Mouse (Mus musculus) T-cell, adult 2 months (primary cell): ENCODE results near the gene Dcp1b.
"Not testable (repeated sequence)": the region's sequence is repeated elsewhere in the genome, so short reads cannot be mapped to it uniquely, and the experiment has no call there.

Experiments used
- DNase-seq: peaks from one replicate; pipeline ENCODE4 v3.0.0; 2022; ENCODE audit warnings: low spot score

Gene Dcp1b

GRCm38 (mm10) chr6:119194601-119195000, 19.5 kb downstream of the Dcp1b start:
- DNase-seq: no peak

- no peak for DNase-seq
These were observed 21.6 kb downstream of the Dcp1b start, which contains the start of gene Cacna1c for GRCm38 (mm10) chr6:119196382-119197305. Gene Cacna1c (minus strand): TSS chr6:119196418.

- peak; percentile 14 for DNase-seq
These were observed 23.7 kb downstream of the Dcp1b start for GRCm38 (mm10) chr6:119198534-119199273.

- DNase-seq: no peak
These were observed 24.3 kb downstream of the Dcp1b start for GRCm38 (mm10) chr6:119199274-119199879.

GRCm38 (mm10) chr6:119200362-119200761, 25.3 kb downstream of the Dcp1b start:
- DNase-seq: no peak

- DNase-seq: no peak
These were observed 26.5 kb downstream of the Dcp1b start for GRCm38 (mm10) chr6:119201575-119201974.

GRCm38 (mm10) chr6:119204286-119204685, 29.2 kb downstream of the Dcp1b start:
- DNase-seq: no peak

GRCm38 (mm10) chr6:119204915-119205314, 29.9 kb downstream of the Dcp1b start:
- DNase-seq: no peak

GRCm38 (mm10) chr6:119206006-119206405, 31.0 kb downstream of the Dcp1b start:
- DNase-seq: not testable (repeated sequence)

- no peak for DNase-seq
These were observed 38.3 kb downstream of the Dcp1b start for GRCm38 (mm10) chr6:119213375-119213774.

GRCm38 (mm10) chr6:119214190-119214589, 39.1 kb downstream of the Dcp1b start:
- DNase-seq: no peak

GRCm38 (mm10) chr6:119215040-119215613, 40.1 kb downstream of the Dcp1b start:
- DNase-seq: no peak

GRCm38 (mm10) chr6:119217661-119218060, 42.6 kb downstream of the Dcp1b start:
- no peak for DNase-seq

- no peak for DNase-seq
These were observed 43.5 kb downstream of the Dcp1b start for GRCm38 (mm10) chr6:119218591-119218990.

GRCm38 (mm10) chr6:119219237-119219870, 44.3 kb downstream of the Dcp1b start:
- DNase-seq: no peak

GRCm38 (mm10) chr6:119220297-119220696, 45.2 kb downstream of the Dcp1b start:
- peak; percentile 35 for DNase-seq

GRCm38 (mm10) chr6:119224451-119225195, 49.6 kb downstream of the Dcp1b start:
- DNase-seq: no peak

GRCm38 (mm10) chr6:119225226-119225625, 50.2 kb downstream of the Dcp1b start:
- DNase-seq: no peak

GRCm38 (mm10) chr6:119225731-119226130, 50.7 kb downstream of the Dcp1b start:
- no peak for DNase-seq

- no peak for DNase-seq
These were observed 51.9 kb downstream of the Dcp1b start for GRCm38 (mm10) chr6:119227001-119227400.
